Mouse (Mus musculus): ENCODE data around the gene Eaf2.

DNA sequence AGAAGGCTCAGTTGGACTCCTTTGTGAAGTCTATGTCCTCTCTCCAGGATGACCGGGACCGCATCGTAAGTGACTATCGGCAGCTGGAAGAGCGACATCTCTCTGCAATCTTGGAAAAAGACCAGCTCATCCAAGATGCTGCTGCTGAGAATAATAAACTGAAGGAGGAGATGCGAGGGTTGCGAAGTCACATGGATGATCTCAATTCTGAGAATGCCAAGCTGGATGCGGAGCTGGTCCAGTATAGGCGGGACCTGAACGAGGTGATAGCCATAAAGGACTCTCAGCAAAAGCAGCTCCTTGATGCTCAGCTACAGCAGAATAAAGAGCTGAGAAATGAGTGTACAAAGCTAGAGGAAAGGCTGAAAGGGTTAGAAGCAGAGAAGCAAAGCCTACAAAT lies 43.7 kb upstream of the Eaf2 start:
- TF ChIP-seq POLR2A (IDR thresholded peaks at IDR 0.05; ENCODE audit: control insufficient read depth, extremely low read depth, insufficient read depth, low read length, poor library complexity) (no peak), CTCF (IDR thresholded peaks at IDR 0.05; ENCODE audit: borderline replicate concordance, control insufficient read depth, extremely low read depth, insufficient read depth, low read length, poor library complexity) (no peak)

Measured in thymus, adult 2 months (tissue).